In the genomic region with DNA sequence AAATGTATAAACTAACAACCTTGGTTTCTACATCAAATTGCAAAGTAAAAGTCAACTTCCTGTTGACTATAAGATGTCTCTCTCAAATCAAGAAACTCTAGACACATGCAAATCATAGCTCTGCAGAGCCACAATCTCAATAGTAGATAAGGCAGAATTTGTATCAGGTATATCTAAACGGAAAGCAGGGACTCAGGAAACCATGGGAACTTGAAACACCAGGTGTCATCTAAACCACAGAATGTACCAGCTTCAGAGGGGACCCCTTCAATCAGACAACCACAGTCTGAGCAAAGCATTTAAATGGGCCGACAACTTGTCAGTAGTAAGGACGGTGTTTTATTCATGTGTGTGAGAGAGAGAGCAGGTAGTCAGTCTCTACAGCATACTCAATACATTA, we compare ENCODE assay signal across 18 mouse cellular contexts. TPM values are rescaled to one million over a fixed set of nuclear protein-coding genes. Genes with fewer than 3 reads are reported as not detected.
DNase-seq lines count a peak whose midpoint lies in the region; ATAC-seq and TF ChIP-seq lines count a peak whose summit lies in the region.
"Had no signal": no experiment of that assay in that cellular context is flagged by ENCODE, and none has a peak within 500 bp of the region (broad histone marks: within the 10 kb centered on the region; RNA-seq: fewer than 3 reads in every experiment).

No protein-coding gene starts in this region.

- intact Hi-C loops in gastrocnemius, postnatal 14 days (cut with DNase I; ENCODE audit: low total_unique reads): no loop called here
- intact Hi-C loops in left cerebral cortex, adult 2 months (cut with DNase I): no loop called here

- TF ChIP-seq CTCF in left cerebral cortex, adult 2 months (IDR thresholded peaks at IDR 0.05): no peak

- H3K27ac ChIP-seq in left cerebral cortex, adult 2 months: no peak overlapping the region
- H3K27ac ChIP-seq: embryonic facial prominence, embryonic 15.5 days; forebrain, embryonic 15.5 days; heart, adult 2 months; hindbrain, embryonic 15.5 days had no signal

- H3K4me3 ChIP-seq in left cerebral cortex, adult 2 months: no peak overlapping the region
- H3K4me3 ChIP-seq: embryonic facial prominence, embryonic 15.5 days; erythroblast, embryonic 14.5 days; forebrain, embryonic 15.5 days; heart, adult 2 months; hindbrain, embryonic 15.5 days had no signal

- DNase-seq in CD4-positive, CD25-positive, alpha-beta regulatory T cell, adult 2 months (ENCODE audit: low read depth, low spot score): peak; percentile 57
- peak; percentile 25 to 37 for DNase-seq in CD8-positive naive resting alpha-beta T cell, adult 2 months (ENCODE audit: low read depth in 2 of 2, low spot score in 2 of 2)
- peak; percentile 16 for DNase-seq in thymus, postnatal 25 days
- no peak for DNase-seq in gastrocnemius, postnatal 14 days
- no peak for DNase-seq in left cerebral cortex, adult 2 months (ENCODE audit: extremely low spot score in 1 of 2, low spot score in 2 of 2)
- DNase-seq in cerebellum, postnatal 14 days: no peak
- DNase-seq: cerebellum, adult 18-20 months; cerebellum, adult 9-11 months; embryo, embryonic 11 days; gastrocnemius, postnatal 10 days; heart, adult 2 months; heart, postnatal 36 days; kidney, adult 11 months had no signal

- peak; percentile 86 for ATAC-seq in inflammation-experienced regulatory T-cells, adult 6 months
- ATAC-seq: forebrain, embryonic 15.5 days had no signal

RNA-seq across cellular contexts. Expression of a gene that starts 17.1 kb away (rescaled TPM):
- 10 to 100 TPM; 15.3 to 18.9 (median 18.7) TPM for polyA plus RNA-seq in inflammation-experienced regulatory T-cells, adult 6 months (2017; shearing (Covaris generic))
- 10 to 100 TPM in 1 of 2 experiments, 1 to 10 TPM in 1; 9.2 to 12.5 TPM for total RNA-seq in gastrocnemius, postnatal 14 days (2021)
- 10 to 100 TPM; 27.7 to 33.6 TPM for total RNA-seq in left cerebral cortex, adult 2 months (2021)

Comparison
In these comparisons a context has a peak if more than half of its experiments do, and no peak if none do; other contexts are left out.
1. DNase-seq: peak in CD4-positive, CD25-positive, alpha-beta regulatory T cell, adult 2 months (single experiment), CD8-positive naive resting alpha-beta T cell, adult 2 months (2 of 2) and thymus, postnatal 25 days (single experiment); none in gastrocnemius, postnatal 14 days (single experiment), left cerebral cortex, adult 2 months (0 of 2) and cerebellum, postnatal 14 days (0 of 2).